Mouse (Mus musculus): ENCODE data around the gene Rps24. TPM values are rescaled to one million over a fixed set of nuclear protein-coding genes. Genes with fewer than 3 reads are reported as not detected.

Gene Rps24
- total RNA-seq, 2 experiments from 2014 or later: 622 to 647 TPM

GRCm38 (mm10) chr14:24512527-24513161 lies 25.7 kb downstream of the Rps24 start:
- DNase-seq: no peak

DNA sequence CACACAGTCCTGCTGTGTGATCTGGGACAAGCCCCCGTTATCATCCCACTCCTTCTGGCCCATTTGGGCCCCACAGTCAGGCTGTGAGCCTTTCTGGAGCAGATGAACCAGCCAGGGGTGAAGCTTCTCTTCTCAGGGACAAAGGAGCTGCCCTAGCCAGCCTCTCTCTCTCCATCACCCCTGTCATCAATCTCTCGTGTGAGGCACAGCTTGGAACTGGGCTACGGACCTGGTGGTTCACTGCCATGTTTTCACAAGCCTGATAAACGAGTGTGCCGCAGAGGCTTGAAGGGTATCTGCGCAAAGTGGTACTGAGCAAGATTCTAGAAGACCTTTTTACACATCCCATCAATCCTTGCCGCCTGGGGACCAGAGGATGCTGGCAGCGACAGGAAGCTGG lies 34.7 kb downstream of the Rps24 start:
- DNase-seq: no peak

DNA sequence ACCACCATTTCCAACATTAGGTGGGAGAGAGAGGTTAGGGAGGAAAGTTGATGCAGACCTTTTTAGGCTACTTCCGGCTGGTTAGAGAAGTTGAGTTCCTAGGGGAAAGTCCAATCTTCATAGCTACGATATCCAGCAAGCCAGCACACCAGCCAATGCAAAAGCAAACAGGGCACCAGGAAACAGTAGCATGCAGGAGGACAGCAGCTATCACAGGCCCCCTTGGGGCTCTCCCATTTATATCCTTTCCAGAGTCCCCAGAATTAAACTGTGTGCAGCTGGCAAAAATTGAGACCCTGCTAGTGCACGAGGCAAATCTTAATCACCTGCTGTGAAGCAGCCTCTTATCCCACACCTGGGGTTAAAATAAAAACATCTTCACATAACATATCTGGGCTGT lies 38.2 kb downstream of the Rps24 start:
- DNase-seq: no peak

DNA sequence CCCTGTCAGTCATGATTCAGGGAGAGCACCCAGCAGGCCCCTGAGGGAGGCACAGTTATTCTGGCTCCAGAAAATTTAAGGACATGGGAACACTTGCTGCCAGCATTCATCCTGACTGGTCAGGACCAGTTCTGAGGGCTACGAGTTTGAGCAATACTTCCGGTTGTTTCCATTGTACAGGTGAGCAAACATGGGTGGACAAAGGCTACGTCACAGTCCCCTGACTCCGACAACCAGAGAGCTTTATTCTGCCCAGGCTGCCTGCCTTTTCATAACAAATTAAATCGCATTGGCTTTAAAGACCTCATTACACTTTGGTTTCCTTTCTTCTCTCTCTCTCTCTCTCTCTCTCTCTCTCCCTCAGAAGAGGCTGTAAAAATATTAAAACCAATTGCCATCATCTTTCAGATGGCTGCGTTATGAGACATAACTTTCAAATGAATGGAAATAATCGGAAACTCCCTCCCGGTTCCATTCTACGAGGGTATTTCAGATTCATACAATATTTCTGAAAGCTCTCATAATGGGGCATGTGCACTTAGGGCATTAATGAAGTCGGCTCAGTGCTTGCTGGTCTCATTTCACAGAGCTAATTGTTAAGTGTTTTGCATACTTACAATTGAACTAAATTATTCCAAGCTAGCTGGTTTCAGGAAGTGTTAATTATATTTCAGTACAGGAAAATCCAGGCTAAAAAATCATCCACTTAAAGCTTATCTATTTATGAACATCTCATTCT lies 38.9 kb downstream of the Rps24 start:
- DNase-seq: no peak

DNA sequence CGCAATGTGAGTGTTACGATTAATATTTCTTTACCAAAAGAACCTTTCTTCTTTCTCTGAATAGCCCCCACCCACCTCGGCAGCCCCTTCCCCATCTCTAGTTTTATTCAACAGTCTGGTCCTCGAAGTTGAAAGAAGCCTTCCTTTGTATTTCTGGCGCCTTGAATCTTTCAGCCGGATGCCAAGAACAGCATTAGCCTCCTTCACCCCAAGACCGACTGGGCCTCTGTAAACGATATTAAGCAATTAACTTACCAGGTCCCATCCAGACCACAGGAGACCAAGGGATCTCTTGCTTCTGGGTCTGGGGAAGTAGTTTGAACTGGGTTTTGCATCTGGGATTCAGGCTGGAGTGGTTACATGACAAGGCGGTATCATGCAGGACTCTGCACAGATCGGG lies 39.5 kb downstream of the Rps24 start:
- no peak for DNase-seq

- no peak for DNase-seq
Measured at GRCm38 (mm10) chr14:24530228-24530627, 43.3 kb downstream of the Rps24 start.

DNA sequence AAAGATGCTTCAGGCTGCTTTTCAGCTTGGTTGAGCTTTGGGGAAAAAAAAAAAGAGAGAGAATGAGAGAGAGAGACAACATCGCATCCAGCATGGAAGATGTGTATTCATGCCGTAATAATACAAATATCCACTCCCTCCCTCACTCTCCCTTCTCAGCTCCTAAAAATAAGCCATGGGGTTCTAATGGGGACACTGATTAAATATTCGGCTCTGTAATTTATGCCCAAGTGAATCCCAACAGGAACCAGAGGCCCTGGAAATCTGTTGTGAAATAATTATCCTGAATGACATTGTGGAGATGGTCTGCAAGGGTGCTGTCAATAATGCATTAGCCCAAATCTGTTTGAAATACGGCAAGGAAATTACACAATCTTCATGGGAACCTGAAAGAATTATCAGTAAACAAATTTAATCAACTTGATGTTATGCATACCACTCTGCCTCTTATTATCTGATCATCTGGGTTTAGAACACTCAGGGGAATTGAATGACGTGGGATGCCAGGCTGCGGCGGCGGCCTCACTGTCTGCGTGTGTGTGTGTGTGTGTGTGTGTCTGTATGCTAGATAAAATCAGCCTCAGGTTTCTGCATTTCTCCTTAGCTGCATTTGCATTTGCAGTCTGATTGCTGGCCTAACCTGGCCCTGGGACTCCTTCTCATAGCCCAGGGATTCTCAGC lies 48.1 kb downstream of the Rps24 start:
- DNase-seq: no peak

DNA sequence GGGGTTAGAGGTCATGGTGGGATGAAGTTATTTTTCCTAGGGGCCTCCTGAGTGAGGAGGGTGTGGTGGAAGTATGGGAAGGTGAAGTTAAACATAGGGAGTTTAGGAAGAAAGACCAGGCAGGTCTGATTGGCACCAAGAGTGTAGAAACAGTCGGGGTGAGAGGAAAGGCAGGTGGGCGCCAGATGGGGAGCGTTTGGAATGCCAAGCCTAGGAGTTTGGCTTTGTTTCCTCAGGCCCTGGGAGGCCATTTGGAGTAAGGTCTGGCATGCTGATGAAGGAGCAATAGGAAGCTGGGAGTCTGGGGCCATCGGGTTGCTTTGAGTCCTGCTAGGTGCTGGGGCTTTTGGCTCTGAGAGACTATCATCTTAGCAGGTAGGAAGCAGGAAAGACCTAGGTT lies 56.0 kb downstream of the Rps24 start:
- DNase-seq: no peak

GRCm38 (mm10) chr14:24544057-24544456 lies 57.1 kb downstream of the Rps24 start:
- DNase-seq: no peak

Other genes starting within 250 kb of the Rps24 start
- gene Dlg5, start 241.2 kb upstream of the Rps24 start, total RNA-seq (2021): 1 to 10 TPM; 6.7 to 7.0 TPM
- gene E330034G19Rik, start 193.9 kb upstream of the Rps24 start, total RNA-seq (2021): not detected
- gene Polr3a, start 67 bp upstream of the Rps24 start, total RNA-seq (2021): 1 to 10 TPM; 6.8 to 8.4 TPM

All from gastrocnemius, postnatal 25 days (tissue).